Mouse (Mus musculus): ENCODE data around the gene Pla2g15. TPM values are rescaled to one million over a fixed set of nuclear protein-coding genes. Genes with fewer than 3 reads are reported as not detected.
"Not testable (repeated sequence)": the region's sequence is repeated elsewhere in the genome, so short reads cannot be mapped to it uniquely, and the experiment has no call there.

Pla2g15 gene
- total RNA-seq, 2 experiments from 2014 or later, result 4.2 to 4.9 TPM

DNA sequence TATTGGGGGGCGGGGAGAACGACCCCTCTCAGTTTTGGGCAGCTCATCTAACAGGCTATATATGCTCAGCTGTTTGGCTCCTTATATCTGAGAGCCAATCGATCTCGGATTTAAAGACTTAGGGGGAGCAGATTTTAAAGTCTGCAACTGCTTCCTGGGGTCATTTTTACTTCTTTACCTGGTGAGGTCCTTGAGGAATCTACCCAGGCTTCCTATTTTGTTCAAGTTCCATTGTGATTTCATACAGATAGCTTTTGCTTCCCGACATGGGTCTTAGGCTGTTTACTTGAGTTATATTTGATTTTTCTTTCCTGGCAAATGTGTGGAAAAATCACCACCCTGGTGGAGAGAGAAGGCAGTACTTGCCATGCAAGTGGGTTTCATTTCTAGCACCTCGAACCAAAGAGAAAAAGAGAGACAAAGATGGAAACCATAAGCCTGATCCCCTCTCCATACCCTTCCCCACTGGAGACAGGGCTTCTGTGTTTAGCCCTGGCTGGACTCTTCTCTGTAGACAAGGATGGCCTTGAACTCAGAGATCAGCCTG, 19.8 kb downstream of the Pla2g15 start:
- no peak for DNase-seq

DNA sequence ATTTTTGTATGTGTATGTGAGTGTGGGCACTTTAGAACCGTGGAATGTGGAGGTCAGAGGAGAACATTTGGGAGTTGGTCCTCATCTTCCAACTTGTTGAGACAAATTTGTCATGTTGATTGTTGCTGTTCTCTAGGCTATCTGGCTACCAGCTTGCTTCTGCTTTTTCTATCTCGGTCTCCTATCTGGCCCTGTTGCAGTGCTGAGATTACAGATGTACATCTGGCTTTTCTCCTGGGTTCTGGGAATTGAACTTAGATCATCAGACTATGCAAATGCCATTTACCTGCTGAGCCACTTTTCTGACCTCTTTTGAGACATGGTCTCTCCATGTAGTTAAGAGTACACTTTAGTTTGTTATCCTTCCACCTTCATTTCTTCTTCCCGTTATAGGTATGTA, 23.4 kb downstream of the Pla2g15 start:
- no peak for DNase-seq

DNA sequence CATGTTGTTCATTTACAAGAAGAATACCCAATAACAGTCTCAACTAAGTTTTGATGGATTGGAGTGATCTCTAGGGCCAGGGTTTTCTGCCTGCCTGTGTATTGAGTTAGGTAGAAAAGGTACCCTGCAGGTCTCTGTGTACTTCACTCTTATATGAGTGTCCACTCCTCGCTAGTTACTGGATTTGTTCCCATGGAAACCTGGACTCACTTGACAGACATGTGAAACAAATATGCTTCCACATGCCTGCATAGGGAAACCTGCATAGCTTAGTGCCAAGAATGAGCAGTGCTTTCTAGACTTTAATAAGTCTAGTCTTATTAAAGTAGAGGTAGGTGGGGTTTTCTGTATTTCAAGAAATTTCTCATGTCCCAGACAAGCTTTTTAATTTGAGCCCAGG, 26.7 kb downstream of the Pla2g15 start:
- DNase-seq, result no peak

DNA sequence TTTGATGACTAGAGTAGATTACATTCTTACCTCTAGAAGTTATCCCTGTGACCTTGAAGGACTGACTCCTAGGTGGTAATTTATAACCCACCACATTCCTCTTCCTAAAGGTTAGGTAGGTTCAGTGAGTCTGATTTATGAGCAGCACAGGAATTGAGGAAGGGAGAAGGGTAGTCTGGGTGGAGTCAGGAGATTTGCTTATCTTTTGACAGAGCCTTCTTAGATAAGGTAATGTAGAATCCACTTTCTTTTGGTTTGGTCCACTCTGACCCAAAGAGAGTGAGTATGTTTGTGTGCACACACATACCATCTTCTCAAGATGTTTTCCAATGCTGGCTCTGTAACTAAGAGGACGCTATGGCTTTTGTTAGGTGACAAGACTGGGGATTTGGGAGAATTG, 27.4 kb downstream of the Pla2g15 start:
- DNase-seq, result no peak

DNA sequence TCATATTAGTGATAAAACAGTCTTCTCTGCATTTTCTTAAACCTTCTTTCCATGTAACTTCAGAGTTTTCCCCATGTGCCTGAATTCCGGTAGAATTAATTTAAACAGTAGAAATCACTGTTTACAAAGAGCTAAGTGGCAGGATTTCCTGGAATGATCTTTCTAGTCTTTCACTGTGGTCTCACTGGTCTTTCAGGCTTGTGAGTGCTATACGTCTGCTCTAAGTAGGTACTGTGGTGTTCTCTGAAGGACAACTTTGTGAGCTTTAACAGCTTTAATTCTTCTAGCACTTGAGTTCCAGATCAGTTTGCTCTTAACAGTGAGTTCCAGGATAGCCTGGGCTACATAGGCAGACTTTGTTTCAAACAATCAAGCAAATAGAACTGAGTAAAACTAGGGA, 28.2 kb downstream of the Pla2g15 start:
- DNase-seq, result no peak

DNA sequence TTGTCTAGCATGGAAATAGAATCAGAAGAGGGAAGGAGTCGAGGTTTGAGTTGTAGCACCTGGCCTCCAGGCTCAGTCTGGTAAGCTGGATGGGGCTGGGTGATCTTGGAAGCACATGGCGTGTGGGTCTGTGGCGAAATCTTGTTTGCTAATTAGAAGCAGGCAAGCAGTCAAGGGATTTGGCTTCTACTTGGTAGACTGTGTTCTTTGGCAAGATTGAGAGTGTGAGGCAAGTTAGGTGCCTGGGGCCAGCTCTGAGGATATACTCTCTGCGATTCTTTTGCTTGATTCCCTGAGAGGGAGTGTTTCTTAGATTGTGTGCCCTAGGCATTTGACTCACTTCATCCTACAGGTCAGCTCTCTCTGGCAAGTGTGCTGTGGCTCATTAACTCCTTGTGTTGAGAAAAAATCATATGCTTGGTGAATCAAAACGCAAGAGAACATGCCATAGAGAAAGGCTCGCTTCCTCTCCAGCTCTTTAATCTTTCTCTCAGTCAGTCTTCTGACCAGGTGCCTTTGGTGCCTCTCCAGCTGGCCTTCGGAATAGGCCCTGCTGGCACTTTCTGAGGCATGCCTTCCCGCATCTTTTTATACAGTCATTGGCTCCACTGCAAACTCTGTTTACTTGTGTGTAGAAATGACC, 35.5 kb downstream of the Pla2g15 start:
- DNase-seq, result peak; percentile 19

DNA sequence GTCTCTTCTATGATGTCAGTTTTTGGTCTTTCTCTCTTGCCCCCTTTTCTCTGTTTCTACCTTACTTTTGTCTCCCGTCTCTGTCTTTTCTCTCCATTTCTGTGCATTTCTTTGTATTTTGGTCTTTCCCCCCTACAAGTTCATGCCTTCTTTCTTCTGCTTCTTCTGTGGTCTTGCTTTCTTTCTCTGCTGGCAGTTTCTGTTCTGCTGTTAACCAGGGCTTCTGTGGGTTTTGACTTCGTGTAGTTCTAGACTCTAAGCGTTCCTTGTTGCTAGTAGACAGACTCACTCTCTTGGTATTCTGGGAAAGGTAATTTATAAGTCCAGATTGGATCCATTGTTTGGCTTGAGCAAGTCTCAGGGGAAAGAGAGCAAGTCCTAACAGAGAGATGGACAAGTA, 36.2 kb downstream of the Pla2g15 start:
- no peak for DNase-seq

DNA sequence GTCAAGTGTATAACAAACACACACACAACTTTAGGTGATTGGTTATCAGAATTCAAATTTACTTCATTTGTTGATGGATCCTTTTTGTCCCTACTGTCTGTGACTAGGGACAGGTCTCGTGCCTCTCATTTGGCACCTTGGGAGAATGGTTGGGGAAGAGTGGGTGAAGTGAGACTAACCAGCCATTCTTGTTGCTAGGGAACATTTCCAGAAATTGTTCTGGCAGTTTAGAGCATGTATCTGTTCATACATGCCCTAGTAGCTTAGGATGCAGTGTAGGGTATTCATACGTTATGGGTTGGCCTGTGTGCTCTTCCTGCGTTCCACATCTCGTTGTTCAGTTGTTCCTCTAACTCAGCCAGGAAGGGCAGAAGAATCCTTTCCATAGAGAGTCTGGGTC, 39.0 kb downstream of the Pla2g15 start:
- no peak for DNase-seq

DNA sequence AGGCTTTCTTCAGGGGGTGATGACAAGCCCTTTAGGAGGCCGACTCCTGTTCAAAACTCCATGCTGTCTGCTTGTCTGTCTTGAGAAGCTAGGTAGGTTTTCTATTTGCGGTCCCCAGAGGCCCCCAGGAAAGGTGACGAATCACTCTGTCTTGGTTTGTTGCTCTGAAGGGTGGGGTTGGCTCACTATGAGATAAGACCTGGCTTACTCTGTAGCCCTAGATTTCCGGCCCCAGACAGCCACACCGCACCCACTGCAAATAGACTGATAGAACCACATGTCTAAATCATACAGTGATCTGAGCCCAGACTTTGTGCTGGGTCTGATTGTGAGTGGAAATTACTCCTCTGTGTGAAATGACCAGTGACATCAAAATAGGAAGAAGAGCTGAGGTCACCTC, 41.4 kb downstream of the Pla2g15 start:
- DNase-seq, result no peak

DNA sequence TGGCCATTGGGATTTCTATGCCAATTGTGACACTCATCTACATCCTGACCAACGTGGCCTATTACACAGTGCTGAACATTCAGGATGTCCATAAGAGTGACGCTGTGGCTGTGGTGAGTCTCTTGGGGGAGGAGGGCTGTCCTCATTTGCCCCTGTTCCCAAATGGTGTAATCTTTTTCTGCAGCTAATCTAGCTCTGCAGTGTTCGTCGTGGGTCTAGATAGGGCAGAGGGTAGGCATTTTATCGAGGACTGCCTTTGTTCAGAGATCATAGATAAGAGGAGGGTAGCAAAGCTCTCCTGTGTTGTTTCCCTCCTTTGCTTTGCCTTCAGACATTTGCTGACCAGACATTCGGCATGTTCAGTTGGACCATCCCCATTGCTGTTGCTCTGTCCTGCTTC, 43.0 kb downstream of the Pla2g15 start:
- DNase-seq, result no peak

DNA sequence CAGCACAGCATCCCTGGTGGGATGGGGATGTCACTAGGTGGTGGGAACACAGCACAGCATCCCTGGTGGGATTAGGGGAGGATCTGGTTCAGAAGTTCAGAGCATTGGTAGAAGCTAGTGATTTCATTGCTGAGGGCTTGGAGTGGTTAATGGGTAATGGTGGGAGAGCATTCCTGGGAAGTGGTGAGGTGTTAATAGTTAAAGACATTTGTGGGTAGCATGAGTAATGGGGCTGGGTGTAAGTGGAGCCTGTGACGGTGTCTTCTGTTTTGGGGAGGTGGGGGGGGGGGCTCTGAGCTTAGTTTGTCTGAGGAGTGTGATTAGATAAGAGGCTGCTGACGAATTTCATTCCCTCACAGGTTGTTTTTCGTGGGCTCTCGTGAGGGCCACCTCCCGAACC, 43.9 kb downstream of the Pla2g15 start:
- DNase-seq, result no peak

DNA sequence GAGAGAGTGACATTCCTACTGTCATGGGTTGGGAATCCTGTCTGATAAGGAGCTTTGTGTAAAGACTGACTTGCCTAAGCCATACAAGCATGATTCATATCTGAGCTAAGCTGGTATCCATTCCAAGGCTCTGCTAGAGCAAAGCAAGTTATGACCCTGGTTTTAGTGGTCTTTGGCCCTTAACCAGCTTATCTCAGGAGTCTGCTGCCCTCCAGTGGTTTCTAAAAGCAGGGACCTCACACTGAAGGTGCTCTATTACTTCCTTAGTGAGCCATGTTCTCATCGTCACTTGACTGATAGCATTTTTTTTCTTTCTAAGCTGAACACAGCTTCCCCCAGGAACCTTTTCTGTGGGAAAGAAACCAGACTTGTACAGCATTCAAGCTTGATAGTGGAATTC, 48.5 kb downstream of the Pla2g15 start:
- peak; percentile 43 for DNase-seq

DNA sequence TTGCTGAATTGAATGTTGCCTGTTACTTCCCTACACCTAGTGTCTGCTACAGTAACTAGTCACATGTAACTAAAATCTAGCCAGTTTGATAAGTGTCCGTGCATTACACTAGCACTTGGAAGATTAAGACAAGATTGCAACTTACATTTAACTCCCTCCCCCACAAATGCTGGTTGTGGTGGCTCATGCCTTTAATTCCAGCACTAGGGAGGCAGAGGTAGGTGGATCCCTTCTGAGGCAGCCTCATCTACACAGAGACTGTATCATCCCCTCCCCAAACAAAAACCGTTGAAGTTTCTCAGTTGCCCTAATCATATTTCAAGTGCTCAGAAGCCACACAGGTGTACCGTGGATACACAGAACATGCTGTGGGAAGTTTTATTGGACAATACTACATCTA, 49.4 kb downstream of the Pla2g15 start:
- not testable (repeated sequence) for DNase-seq

DNA sequence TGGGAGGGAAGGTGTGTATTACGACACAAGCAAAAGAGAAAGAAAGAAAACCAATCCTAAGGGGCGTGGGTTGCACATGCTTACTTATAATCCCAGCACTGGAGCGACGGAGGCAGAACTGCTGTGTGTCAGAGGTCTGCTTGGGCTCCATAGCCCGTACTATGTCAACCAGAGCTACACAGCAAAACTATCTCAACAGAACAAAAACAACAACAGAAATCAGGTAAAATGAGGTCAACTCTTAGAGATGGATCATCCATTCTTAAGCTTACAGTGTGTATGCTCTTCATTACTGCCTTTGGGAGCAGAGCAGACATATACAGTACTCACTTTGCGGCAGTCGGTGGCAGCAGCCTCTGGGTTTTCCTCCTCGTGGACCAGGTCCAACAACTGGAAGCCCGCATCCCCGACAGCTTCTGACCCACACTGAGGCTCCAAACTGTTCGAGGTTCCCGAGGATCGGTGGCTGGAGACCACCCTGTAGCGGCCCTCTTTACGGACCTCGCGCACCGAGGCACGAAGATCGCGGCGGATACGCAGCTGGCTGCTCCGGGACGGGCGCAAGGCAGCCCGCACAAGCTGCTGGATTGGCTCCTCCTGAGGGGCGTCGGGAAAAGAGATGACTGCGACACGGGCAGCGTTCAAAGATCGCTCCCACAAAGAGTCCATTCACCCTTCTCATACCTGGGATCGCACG, 60.0 kb downstream of the Pla2g15 start:
- peak; percentile 51 for DNase-seq

DNA sequence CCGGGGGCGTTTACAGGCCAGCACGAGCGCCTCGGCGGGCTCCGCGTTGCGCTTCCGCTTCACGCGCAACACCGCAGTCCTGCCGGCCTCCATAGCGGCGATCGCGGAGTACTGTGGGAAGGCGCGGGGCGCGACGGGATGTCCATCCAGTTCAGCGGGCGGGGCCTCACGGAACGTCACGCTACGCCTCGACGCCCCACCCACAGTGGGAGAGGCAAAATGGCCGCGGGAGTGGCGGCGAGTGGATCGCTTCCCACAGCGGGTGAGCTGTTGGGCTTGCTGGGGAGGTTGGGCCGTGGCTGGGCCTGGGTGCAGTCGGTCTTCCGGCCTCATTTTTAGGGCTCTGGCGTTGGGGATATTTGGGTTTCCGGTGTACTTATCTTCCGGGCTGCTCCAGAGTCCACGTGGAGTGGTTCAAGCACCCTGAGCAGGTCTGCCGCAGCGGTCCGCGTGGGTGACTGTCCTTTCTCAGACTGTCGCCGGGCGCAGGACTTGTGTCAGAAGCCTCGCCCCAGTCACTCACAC, 60.7 kb downstream of the Pla2g15 start, which contains the start of the genes Slc7a6os and Prmt7:
Gene Slc7a6os (minus strand): TSS at position 115 of the 525 bp plus-strand sequence.
Gene Prmt7 (plus strand): TSS at position 116 of the 525 bp plus-strand sequence.
- DNase-seq, result peak; percentile 97

DNA sequence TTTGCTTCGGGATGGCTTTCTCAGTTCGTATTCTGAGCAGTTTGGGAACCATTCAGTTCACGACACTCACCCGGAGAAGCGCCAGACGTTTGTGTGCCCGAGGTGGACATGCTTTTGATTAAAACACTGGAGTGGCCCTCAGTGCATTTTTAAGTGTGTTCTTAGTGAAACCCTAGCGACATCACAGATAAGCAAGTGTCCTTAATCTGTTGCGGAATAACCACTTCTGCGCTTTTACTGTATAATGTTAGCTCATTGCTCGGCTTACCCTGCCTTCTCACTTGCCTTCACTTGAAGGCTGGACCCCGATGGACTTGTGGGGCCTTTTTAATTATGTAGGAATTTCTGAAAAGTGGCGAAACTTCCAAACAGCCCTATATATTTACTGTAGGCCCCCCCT, 61.2 kb downstream of the Pla2g15 start:
- no peak for DNase-seq

DNA sequence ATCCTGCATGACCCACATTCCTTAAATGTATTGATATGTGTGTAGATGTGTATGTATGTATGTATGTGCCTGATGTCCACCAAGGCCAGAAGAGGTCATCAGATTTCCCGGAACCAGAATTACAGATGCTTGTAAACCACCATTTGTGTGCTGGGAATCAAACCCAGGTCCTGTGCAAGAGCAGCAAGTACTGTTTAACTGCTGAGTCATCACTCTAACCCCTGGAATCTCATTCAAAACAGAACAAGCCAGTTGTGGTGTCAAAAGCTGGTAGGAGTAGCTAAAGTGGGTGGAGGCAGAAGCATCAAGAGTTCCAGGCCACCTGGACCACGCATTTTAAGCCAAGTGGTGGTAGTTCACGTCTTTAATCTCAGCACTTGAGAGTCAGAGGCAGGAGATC, 63.8 kb downstream of the Pla2g15 start:
- no peak for DNase-seq

Other genes starting within 250 kb of the Pla2g15 start
- gene Pskh1, start 250.0 kb upstream of the Pla2g15 start, total RNA-seq (2021), result 10 to 100 TPM; 21.7 to 24.3 TPM
- gene Ctrl, start 216.5 kb upstream of the Pla2g15 start, total RNA-seq (2021), result under 1 TPM in 1 of 2 experiments, not detected in 1; 0.32 TPM
- gene Psmb10, start 212.0 kb upstream of the Pla2g15 start, total RNA-seq (2021), result 10 to 100 TPM; 85.4 to 94.0 TPM
- gene Lcat, start 207.0 kb upstream of the Pla2g15 start, total RNA-seq (2021), result 1 to 10 TPM; 1.4 to 1.7 TPM
- gene Slc12a4, start 184.3 kb upstream of the Pla2g15 start, total RNA-seq (2021), result 10 to 100 TPM; 62.4 to 65.8 TPM
- gene Dpep3, start 171.0 kb upstream of the Pla2g15 start, total RNA-seq (2021), result not detected
- gene Dus2, start 159.1 kb upstream of the Pla2g15 start, total RNA-seq (2021), result 10 to 100 TPM in 1 of 2 experiments, 1 to 10 TPM in 1; 9.8 to 10.2 TPM
- not detected for gene Dpep2nb, start 144.4 kb upstream of the Pla2g15 start, total RNA-seq (2021)
- 1 to 10 TPM; 8.9 to 9.5 TPM for gene Ddx28, start 138.5 kb upstream of the Pla2g15 start, total RNA-seq (2021)
- gene Nfatc3, start 91.6 kb upstream of the Pla2g15 start, total RNA-seq (2021), result 10 to 100 TPM; 24.2 to 26.4 TPM
- under 1 TPM; 0.54 to 0.91 TPM for gene Esrp2, start 13.4 kb upstream of the Pla2g15 start, total RNA-seq (2021)
- 10 to 100 TPM; 17.1 to 18.9 TPM for gene Slc7a6, start 18.5 kb downstream of the Pla2g15 start, total RNA-seq (2021)
- gene Slc7a6os, start 60.5 kb downstream of the Pla2g15 start, total RNA-seq (2021), result 10 to 100 TPM; 17.0 to 17.1 TPM
- 10 to 100 TPM; 24.1 to 25.5 TPM for gene Prmt7, start 60.5 kb downstream of the Pla2g15 start, total RNA-seq (2021)
- 1 to 10 TPM; 5.2 to 6.7 TPM for gene Smpd3, start 187.6 kb downstream of the Pla2g15 start, total RNA-seq (2021)